Mouse (Mus musculus) CH12.LX (cell line): Measurements from ENCODE around the gene Cmtr2. TPM values are rescaled to one million over a fixed set of nuclear protein-coding genes. Genes with fewer than 3 reads are reported as not detected.

ENCODE experiments used
- DNase-seq: peaks from one replicate; pipeline ENCODE4 v3.0.0-alpha.2; 2013; ENCODE audit errors: extremely low read depth
- H3K27ac ChIP-seq: 2 replicates; pipeline ENCODE4 v1.5.1; 2012; ENCODE audit warnings: low read depth, mild to moderate bottlenecking, control low read depth, moderate library complexity; ENCODE audit not compliant: insufficient read depth
- H3K27me3 ChIP-seq: replicated peaks from 2 replicates; pipeline ENCODE3; 2012; ENCODE audit warnings: inconsistent platforms
- H3K36me3 ChIP-seq, 2 experiments: replicated peaks in 1 of 2; 2 replicates each; pipeline versions ENCODE3 to v1.6.1; 2012; ENCODE audit warnings: inconsistent platforms in 1 of 2, low read length in 1 of 2, mild to moderate bottlenecking in 1 of 2, mixed read lengths in 1 of 2, moderate library complexity in 1 of 2; ENCODE audit not compliant: control insufficient read depth in 1 of 2, insufficient read depth in 1 of 2
- H3K4me1 ChIP-seq, 2 experiments: 2 replicates each; pipeline ENCODE4 v1.6.1; 2012; ENCODE audit warnings: inconsistent platforms in 1 of 2, moderate library complexity in 1 of 2; ENCODE audit not compliant: insufficient read depth in 2 of 2, control insufficient read depth in 1 of 2
- H3K4me2 ChIP-seq: 2 replicates; pipeline ENCODE4 v1.6.1; 2012; ENCODE audit warnings: low read depth, mild to moderate bottlenecking, control low read depth; ENCODE audit not compliant: poor library complexity, insufficient read depth, severe bottlenecking
- H3K4me3 ChIP-seq, 3 experiments: fragments of 150-350 bp in 1 of 3; sonication (generic) in 1 of 3; replicated peaks in 1 of 3; 2 replicates each; pipeline versions ENCODE3 to v1.5.1; 2011 to 2012; ENCODE audit warnings: low read depth in 2 of 3, low read length in 2 of 3, mild to moderate bottlenecking in 2 of 3, moderate library complexity in 2 of 3, control low read depth in 1 of 3, improper control_type of control experiment in 1 of 3, inconsistent platforms in 1 of 3, mixed read lengths in 1 of 3; ENCODE audit not compliant: poor library complexity in 1 of 3
- H3K79me2 ChIP-seq: replicated peaks from 2 replicates; pipeline ENCODE4 v1.6.1; 2012; ENCODE audit warnings: mild to moderate bottlenecking, moderate library complexity; ENCODE audit not compliant: control insufficient read depth, poor library complexity, insufficient read depth, severe bottlenecking; ENCODE audit errors: extremely low read depth
- H3K9ac ChIP-seq: 2 replicates; pipeline ENCODE4 v1.6.1; 2012; ENCODE audit warnings: low read depth, mild to moderate bottlenecking, control low read depth, moderate library complexity; ENCODE audit not compliant: insufficient read depth
- H3K9me3 ChIP-seq: replicated peaks from 2 replicates; pipeline ENCODE3; 2012; ENCODE audit warnings: low read length, inconsistent platforms, mixed read lengths
- BHLHE40 ChIP-seq: IDR thresholded peaks from 2 replicates; pipeline ENCODE4 v1.6.1; 2011; ENCODE audit warnings: mild to moderate bottlenecking, low read depth, low read length, improper control_type of control experiment
- CHD2 ChIP-seq: IDR thresholded peaks from 2 replicates; pipeline ENCODE4 v1.6.1; 2011; ENCODE audit warnings: low read length, improper control_type of control experiment
- ELF1 ChIP-seq: IDR thresholded peaks from 2 replicates; pipeline ENCODE4 v1.6.1; 2014; ENCODE audit warnings: low read depth, mild to moderate bottlenecking, inconsistent platforms, low read length, improper control_type of control experiment
- GABPA ChIP-seq: IDR thresholded peaks from 2 replicates; pipeline ENCODE4 v1.6.1; 2012; ENCODE audit warnings: low read depth, low read length, improper control_type of control experiment, inconsistent platforms; ENCODE audit not compliant: insufficient replicate concordance
- HCFC1 ChIP-seq: IDR thresholded peaks from 2 replicates; pipeline ENCODE4 v1.6.1; 2012; ENCODE audit warnings: low read depth, mild to moderate bottlenecking, inconsistent platforms, low read length, improper control_type of control experiment
- JUN ChIP-seq: IDR thresholded peaks from 2 replicates; pipeline ENCODE4 v1.6.1; 2011; ENCODE audit warnings: low read depth, mild to moderate bottlenecking, low read length, improper control_type of control experiment, moderate library complexity; ENCODE audit not compliant: insufficient read depth
- MAX ChIP-seq: IDR thresholded peaks from 2 replicates; pipeline ENCODE4 v1.6.1; 2011; ENCODE audit warnings: low read length, improper control_type of control experiment
- MEF2A ChIP-seq: IDR thresholded peaks from 2 replicates; pipeline ENCODE4 v1.6.1; 2014; ENCODE audit warnings: low read depth, mild to moderate bottlenecking, inconsistent platforms, low read length, improper control_type of control experiment, borderline replicate concordance
- MXI1 ChIP-seq: IDR thresholded peaks from 2 replicates; pipeline ENCODE4 v1.6.1; 2011; ENCODE audit warnings: mild to moderate bottlenecking, low read depth, low read length, improper control_type of control experiment
- NELFE ChIP-seq: IDR thresholded peaks from 2 replicates; pipeline ENCODE4 v1.6.1; 2011; ENCODE audit warnings: low read depth, low read length, improper control_type of control experiment
- PAX5 ChIP-seq: IDR thresholded peaks from 2 replicates; pipeline ENCODE4 v1.6.1; 2012; ENCODE audit warnings: low read length, inconsistent platforms, mixed read lengths
- RCOR1 ChIP-seq: conservative IDR thresholded peaks from 2 replicates; pipeline ENCODE4 v1.6.1; 2012; ENCODE audit warnings: low read depth, mild to moderate bottlenecking, inconsistent platforms, low read length, improper control_type of control experiment
- SIN3A ChIP-seq: IDR thresholded peaks from 2 replicates; pipeline ENCODE4 v1.6.1; 2012; ENCODE audit warnings: low read length, improper control_type of control experiment, inconsistent platforms
- SMC3 ChIP-seq: IDR thresholded peaks from 2 replicates; pipeline ENCODE4 v1.6.1; 2011; ENCODE audit warnings: low read depth, low read length, improper control_type of control experiment
- UBTF ChIP-seq: IDR thresholded peaks from 2 replicates; pipeline ENCODE4 v1.6.1; 2012; ENCODE audit warnings: low read depth, mild to moderate bottlenecking, inconsistent platforms, low read length, improper control_type of control experiment, moderate library complexity
- ZMIZ1 ChIP-seq: IDR thresholded peaks from 2 replicates; pipeline ENCODE4 v1.6.1; 2012; ENCODE audit warnings: low read depth, mild to moderate bottlenecking, inconsistent platforms, low read length, improper control_type of control experiment
- dilution Hi-C: fragments of 300-500 bp; cut with MboI; formaldehyde crosslinking; loops from 2 replicates; pipeline ENCODE4 v1.14.3; 2020; ENCODE audit warnings: low sequenced_read_pairs; ENCODE audit not compliant: extremely low pct_unique_long_range_greater_than_20kb, extremely low pct_ligation_motif_present
- in situ Hi-C: fragments of 300-500 bp; cut with MboI; formaldehyde crosslinking; loops from 3 replicates; pipeline ENCODE4 v1.14.3; 2019; ENCODE audit warnings: low sequenced_read_pairs, low pct_ligation_motif_present, low pct_unique_long_range_greater_than_20kb, mixed read lengths
- polyA plus RNA-seq: library from polyadenylated mRNA; unstranded; fragments of >175 nt; gene quantifications from 2 replicates; pipeline ENCODE4 v1.2.1, GENCODE M21; 2012; ENCODE audit warnings: low read depth; ENCODE audit not compliant: insufficient read length
- total RNA-seq, 2 experiments: library from RNA; depleted of rRNA; stranded (reverse); fragments of 300-350 nt in 1 of 2; fragments of >200 nt in 1 of 2; gene quantifications; 2 replicates each; pipeline ENCODE4 v1.2.3; 2012 to 2014

Gene Cmtr2
- total and polyA plus RNA-seq, 3 experiments = 8.7 to 24.2 (median 12.8) TPM

DNA sequence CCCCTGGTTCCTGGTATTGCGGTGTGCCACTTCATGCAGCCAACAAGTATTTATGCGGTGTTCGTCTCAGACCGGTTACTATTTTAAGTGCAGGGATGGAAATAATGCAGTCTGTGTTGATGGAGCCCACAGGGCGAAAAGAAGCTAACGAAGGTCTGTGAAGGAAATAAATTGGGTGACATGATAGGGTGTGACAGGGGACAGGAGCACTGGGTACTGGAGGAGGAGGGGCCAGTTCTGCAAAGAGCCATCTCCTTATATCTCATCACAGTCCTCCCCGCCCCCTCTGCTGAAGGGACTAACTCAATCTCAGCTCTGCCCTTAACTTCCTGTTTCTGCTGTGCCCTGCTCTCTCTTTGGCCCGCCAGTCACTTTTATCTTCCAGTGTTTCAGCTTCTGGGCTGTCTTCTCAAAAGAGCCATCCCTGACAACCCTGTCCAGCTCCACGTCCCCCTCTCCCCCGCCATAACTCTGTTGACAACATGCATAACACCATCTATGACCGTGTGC is 50.4 kb downstream of the Cmtr2 start:
- Histone ChIP-seq H3K4me3 (peak overlapping the region in 1 of 3 experiments; percentile 26), H3K79me2 (no peaks in the 10 kb centered on the region), H3K27me3 (no peaks in the 10 kb centered on the region), H3K36me3 (no peaks in the 10 kb centered on the region), H3K4me2 (peak overlapping the region; percentile 61), H3K4me1 (peaks cover 6 to 29% of the 10 kb centered on the region in 2 experiments; a peak in 3 of 4 replicates), H3K27ac (no peak overlapping the region), H3K9ac (no peak overlapping the region), H3K9me3 (no peaks in the 10 kb centered on the region)
- in situ Hi-C loops = no loop called here
- TF ChIP-seq CHD2 = peak; percentile 36; the same call in 1 of the 2 replicates
- TF ChIP-seq NELFE = no peak
- peak; percentile 67 for TF ChIP-seq ELF1
- dilution Hi-C loops = no loop called here
- peak; percentile 60 for DNase-seq

DNA sequence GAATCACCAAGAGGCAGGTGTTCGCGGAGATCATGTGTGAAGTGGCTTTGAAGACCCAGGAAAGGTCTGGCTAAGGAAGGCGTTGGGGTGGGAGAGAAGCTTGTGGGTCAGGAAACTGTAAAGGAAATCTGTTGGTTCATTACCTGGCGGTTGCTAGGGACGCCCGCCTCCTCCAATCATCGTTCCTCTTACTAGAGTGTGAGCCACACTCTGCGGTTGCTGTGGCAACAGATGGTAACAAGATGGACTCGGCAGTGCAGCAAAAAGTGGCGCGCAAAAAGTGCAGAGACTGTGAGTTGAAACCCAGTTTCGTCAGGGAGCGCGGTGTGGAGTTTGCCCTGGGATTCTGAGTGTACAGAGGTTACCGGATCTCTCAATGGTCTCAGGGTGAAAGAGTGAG is 51.3 kb downstream of the Cmtr2 start, which contains the start of gene Hydin:
Gene Hydin (plus strand): TSS at position 237 of the 400 bp plus-strand sequence.
- Histone ChIP-seq H3K27ac (no peak within 1 kb of the TSS), H3K9me3 (no peaks in the 10 kb centered on the region), H3K4me3 (peak within 1 kb of the TSS in 1 of 3 experiments; percentile 26), H3K79me2 (no peaks in the 10 kb centered on the region), H3K4me2 (peak within 1 kb of the TSS; percentile 61), H3K27me3 (no peaks in the 10 kb centered on the region), H3K9ac (no peak within 1 kb of the TSS; the same call in 1 of the 2 replicates), H3K36me3 (no peaks in the 10 kb centered on the region), H3K4me1 (peaks cover 6 to 29% of the 10 kb centered on the region in 2 experiments; a peak in 3 of 4 replicates)
- dilution Hi-C loops (no loop called here), in situ Hi-C loops (no loop called here)
- TF ChIP-seq MXI1 = peak; percentile 98
- peak; percentile 65 for TF ChIP-seq HCFC1
- no peak for TF ChIP-seq PAX5
- TF ChIP-seq UBTF = no peak
- TF ChIP-seq SIN3A = peak; percentile 95
- DNase-seq = peak; percentile 22

GRCm38 (mm10) chr8:110267268-110267667 is 51.8 kb downstream of the Cmtr2 start:
- H3K4me3 ChIP-seq = no peak overlapping the region
- no peaks in the 10 kb centered on the region for H3K9me3 ChIP-seq
- H3K4me2 ChIP-seq = peak overlapping the region; percentile 37; the same call in 1 of the 2 replicates
- H3K9ac ChIP-seq = no peak overlapping the region; the same call in 1 of the 2 replicates
- no peak for DNase-seq
- no peaks in the 10 kb centered on the region for H3K36me3 ChIP-seq
- dilution Hi-C loops = no loop called here
- peaks cover 6 to 29% of the 10 kb centered on the region in 2 experiments; a peak in 3 of 4 replicates for H3K4me1 ChIP-seq
- in situ Hi-C loops = no loop called here
- no peaks in the 10 kb centered on the region for H3K79me2 ChIP-seq
- H3K27ac ChIP-seq = no peak overlapping the region
- no peaks in the 10 kb centered on the region for H3K27me3 ChIP-seq
- no peak for TF ChIP-seq MAX
- no peak for TF ChIP-seq MEF2A
- TF ChIP-seq BHLHE40 = no peak
- no peak for TF ChIP-seq UBTF
- no peak for TF ChIP-seq JUN
- TF ChIP-seq ZMIZ1 = no peak
- no peak for TF ChIP-seq GABPA
- no peak for TF ChIP-seq SMC3
- TF ChIP-seq RCOR1 = no peak
- TF ChIP-seq PAX5 = no peak
